Mouse (Mus musculus): ENCODE results near the gene Scgb1c1. TPM values are rescaled to one million over a fixed set of nuclear protein-coding genes. Genes with fewer than 3 reads are reported as not detected.

Gene Scgb1c1
- polyA plus RNA-seq, 1 experiment from 2014 or later, result not detected

DNA sequence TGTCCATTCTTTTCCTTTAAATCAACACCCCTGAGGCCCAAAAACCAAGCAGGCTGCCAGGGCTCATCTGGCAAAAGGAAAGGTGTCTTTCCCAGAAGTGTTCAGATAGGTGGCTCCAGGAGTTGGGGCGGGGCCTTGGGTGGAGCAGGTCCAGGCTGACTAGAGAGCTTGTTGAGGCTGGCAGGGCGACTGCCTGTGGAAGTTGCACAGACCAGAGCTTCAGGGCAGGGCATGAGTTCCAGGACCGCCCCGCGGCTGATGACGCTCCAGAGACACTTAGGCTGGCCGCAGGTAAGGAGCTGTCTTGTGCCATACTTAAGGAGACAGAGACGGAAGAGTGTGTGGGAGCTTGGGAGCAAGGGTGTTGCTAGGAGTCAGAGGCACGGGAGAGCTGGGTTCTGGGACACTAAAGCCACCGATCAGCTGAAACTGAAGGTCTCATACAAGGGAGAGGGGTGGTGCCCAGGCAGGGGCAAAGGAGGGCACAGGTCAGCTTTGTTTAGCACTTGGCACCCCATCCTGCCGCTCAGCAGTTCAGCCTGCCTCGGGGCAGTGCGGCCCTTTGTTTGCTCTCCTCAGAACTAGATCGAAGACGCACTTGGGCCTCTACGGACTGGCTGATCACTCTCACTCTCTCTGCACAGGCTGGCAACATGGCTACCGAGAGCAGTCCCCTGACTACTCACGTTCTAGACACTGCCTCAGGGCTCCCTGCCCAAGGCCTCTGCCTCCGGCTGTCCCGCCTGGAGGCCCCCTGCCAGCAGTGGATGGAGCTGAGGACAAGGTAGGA lies 10.2 kb upstream of the Scgb1c1 start, which contains the start of gene Urah:
TSS of gene Urah (plus strand) at position 51 of the 790 bp plus-strand sequence.
- Histone ChIP-seq H3K4me1 (ENCODE audit: control insufficient read depth, insufficient read depth, low read length) (no peaks in the 10 kb centered on the region), H3K27ac (replicated peaks; ENCODE audit: low read depth, low read length) (no peak within 1 kb of the TSS), H3K4me2 (ENCODE audit: low read depth, low read length) (no peak within 1 kb of the TSS), H3K9me3 (replicated peaks; ENCODE audit: control insufficient read depth, low read length) (no peaks in the 10 kb centered on the region), H3K36me3 (replicated peaks; ENCODE audit: control insufficient read depth, insufficient read depth, low read depth, low read length) (no peaks in the 10 kb centered on the region), H3K4me3 (ENCODE audit: low read depth, low read length) (no peak within 1 kb of the TSS), H3K9ac (replicated peaks; ENCODE audit: low read length) (no peak within 1 kb of the TSS), H3K27me3 (ENCODE audit: control insufficient read depth, insufficient read depth, low read length) (no peaks in the 10 kb centered on the region)
- WGBS, result 40% methylated on average over 20 of the region's 20 CpGs
- DNase-seq (ENCODE audit: low spot score) (peak; percentile 8), ATAC-seq (replicated peaks; ENCODE audit: insufficient number of reproducible peaks, low FRiP score, low TSS enrichment, low read depth) (no peak; the same call in 1 of the 2 replicates)

DNA sequence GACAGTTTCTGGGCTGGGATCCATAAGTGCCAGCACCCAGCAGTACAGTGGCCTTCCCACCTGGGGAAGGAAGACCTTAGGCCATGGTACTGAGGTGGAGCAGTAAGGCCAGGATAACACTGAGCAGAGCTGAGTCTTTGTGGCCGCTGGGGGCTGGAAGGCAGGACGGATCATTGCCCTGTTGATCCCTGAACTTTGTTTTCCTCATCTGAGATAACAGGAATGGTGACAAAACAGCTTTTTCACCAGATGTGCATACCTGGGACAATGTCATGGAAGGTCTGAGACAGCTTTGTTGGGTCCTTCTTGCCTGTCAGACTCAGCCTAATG lies 9.6 kb upstream of the Scgb1c1 start:
- Histone ChIP-seq H3K4me2 (ENCODE audit: low read depth, low read length) (no peak overlapping the region), H3K27ac (replicated peaks; ENCODE audit: low read depth, low read length) (no peak overlapping the region), H3K4me3 (ENCODE audit: low read depth, low read length) (no peak overlapping the region), H3K9me3 (replicated peaks; ENCODE audit: control insufficient read depth, low read length) (no peaks in the 10 kb centered on the region), H3K36me3 (replicated peaks; ENCODE audit: control insufficient read depth, insufficient read depth, low read depth, low read length) (no peaks in the 10 kb centered on the region), H3K27me3 (ENCODE audit: control insufficient read depth, insufficient read depth, low read length) (no peaks in the 10 kb centered on the region), H3K4me1 (ENCODE audit: control insufficient read depth, insufficient read depth, low read length) (no peaks in the 10 kb centered on the region), H3K9ac (replicated peaks; ENCODE audit: low read length) (no peak overlapping the region)
- 75% methylated on average over 2 of the region's 2 CpGs for WGBS
- DNase-seq (ENCODE audit: low spot score), result no peak
- no peak for ATAC-seq (replicated peaks; ENCODE audit: insufficient number of reproducible peaks, low FRiP score, low TSS enrichment, low read depth)

DNA sequence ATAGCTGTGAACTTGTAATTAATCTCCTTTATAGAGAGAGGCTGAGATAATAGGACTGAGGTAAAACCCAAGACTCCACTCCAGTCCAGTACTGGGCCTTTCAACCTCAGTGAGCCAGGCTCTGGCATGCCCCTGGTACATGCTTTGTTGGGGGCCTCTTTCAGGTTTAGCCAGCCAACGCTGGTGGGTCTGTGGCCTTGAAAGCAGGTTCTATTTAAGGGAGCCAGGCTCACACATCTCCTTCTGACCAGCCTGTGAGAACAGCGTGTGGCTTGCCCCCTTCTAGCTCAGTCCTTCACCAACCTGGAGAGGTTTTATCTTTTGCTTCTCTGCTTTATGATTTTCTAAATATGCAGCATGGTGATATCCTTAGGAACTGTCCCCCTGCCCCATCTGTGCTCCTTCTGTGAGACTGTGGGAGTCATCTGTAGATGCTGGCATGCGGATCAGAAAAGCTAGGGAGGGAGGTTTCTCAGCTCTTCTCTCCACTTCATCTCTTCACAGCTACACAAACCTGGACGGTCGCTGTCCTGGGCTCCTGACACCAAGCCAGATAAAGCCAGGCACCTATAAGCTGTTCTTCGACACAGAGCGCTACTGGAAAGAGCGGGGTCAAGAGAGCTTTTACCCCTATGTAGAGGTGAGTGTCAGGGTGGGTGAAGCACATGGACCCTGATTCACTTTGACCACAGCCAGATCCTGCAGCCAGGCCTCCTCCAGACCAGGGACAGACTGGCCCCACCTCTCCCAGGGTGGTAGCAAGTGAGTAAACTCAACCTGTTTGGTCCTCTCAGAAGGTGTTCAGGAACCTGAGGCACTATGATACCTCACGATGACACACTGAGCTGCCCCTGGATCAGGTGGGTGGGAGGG lies 8.9 kb upstream of the Scgb1c1 start:
- Histone ChIP-seq H3K27ac (replicated peaks; ENCODE audit: low read depth, low read length) (no peak overlapping the region), H3K9ac (replicated peaks; ENCODE audit: low read length) (no peak overlapping the region), H3K4me1 (ENCODE audit: control insufficient read depth, insufficient read depth, low read length) (no peaks in the 10 kb centered on the region), H3K4me2 (ENCODE audit: low read depth, low read length) (no peak overlapping the region), H3K4me3 (ENCODE audit: low read depth, low read length) (no peak overlapping the region), H3K27me3 (ENCODE audit: control insufficient read depth, insufficient read depth, low read length) (0 out of 2 replicates have a peak, but pooled peaks cover 2% of the 10 kb centered on the region), H3K9me3 (replicated peaks; ENCODE audit: control insufficient read depth, low read length) (no peaks in the 10 kb centered on the region), H3K36me3 (replicated peaks; ENCODE audit: control insufficient read depth, insufficient read depth, low read depth, low read length) (no peaks in the 10 kb centered on the region)
- ATAC-seq (replicated peaks; ENCODE audit: insufficient number of reproducible peaks, low FRiP score, low TSS enrichment, low read depth), result no peak
- 87% methylated on average over 9 of the region's 9 CpGs for WGBS
- no peak for DNase-seq (ENCODE audit: low spot score)

DNA sequence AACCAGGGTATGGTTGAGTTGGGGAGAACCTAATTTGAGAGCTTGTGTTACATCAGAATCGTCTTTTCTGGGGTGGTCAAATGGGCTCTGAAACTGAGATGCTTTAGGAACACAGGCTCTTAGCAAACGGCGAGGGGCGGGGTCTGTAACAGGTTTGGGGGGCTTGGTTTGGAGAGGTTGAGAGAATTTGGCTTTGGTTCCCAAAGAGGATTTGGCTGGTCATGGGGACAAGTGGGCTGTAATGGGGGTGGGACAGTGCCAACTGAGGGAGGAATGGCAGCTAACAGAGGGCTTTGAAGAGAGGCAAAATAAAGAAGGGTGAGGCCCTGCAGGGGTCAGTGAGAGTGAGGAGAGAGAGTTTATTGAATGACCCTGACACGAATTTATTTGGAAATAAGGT lies 5.8 kb upstream of the Scgb1c1 start:
- Histone ChIP-seq H3K27me3 (ENCODE audit: control insufficient read depth, insufficient read depth, low read length) (0 out of 2 replicates have a peak, but pooled peaks cover 2% of the 10 kb centered on the region), H3K9ac (replicated peaks; ENCODE audit: low read length) (no peak overlapping the region), H3K4me3 (ENCODE audit: low read depth, low read length) (no peak overlapping the region), H3K9me3 (replicated peaks; ENCODE audit: control insufficient read depth, low read length) (no peaks in the 10 kb centered on the region), H3K4me1 (ENCODE audit: control insufficient read depth, insufficient read depth, low read length) (no peaks in the 10 kb centered on the region), H3K27ac (replicated peaks; ENCODE audit: low read depth, low read length) (no peak overlapping the region), H3K36me3 (replicated peaks; ENCODE audit: control insufficient read depth, insufficient read depth, low read depth, low read length) (no peaks in the 10 kb centered on the region), H3K4me2 (ENCODE audit: low read depth, low read length) (no peak overlapping the region)
- DNase-seq (ENCODE audit: low spot score), result no peak
- 59% methylated on average over 5 of the region's 5 CpGs for WGBS
- no peak for ATAC-seq (replicated peaks; ENCODE audit: insufficient number of reproducible peaks, low FRiP score, low TSS enrichment, low read depth)

DNA sequence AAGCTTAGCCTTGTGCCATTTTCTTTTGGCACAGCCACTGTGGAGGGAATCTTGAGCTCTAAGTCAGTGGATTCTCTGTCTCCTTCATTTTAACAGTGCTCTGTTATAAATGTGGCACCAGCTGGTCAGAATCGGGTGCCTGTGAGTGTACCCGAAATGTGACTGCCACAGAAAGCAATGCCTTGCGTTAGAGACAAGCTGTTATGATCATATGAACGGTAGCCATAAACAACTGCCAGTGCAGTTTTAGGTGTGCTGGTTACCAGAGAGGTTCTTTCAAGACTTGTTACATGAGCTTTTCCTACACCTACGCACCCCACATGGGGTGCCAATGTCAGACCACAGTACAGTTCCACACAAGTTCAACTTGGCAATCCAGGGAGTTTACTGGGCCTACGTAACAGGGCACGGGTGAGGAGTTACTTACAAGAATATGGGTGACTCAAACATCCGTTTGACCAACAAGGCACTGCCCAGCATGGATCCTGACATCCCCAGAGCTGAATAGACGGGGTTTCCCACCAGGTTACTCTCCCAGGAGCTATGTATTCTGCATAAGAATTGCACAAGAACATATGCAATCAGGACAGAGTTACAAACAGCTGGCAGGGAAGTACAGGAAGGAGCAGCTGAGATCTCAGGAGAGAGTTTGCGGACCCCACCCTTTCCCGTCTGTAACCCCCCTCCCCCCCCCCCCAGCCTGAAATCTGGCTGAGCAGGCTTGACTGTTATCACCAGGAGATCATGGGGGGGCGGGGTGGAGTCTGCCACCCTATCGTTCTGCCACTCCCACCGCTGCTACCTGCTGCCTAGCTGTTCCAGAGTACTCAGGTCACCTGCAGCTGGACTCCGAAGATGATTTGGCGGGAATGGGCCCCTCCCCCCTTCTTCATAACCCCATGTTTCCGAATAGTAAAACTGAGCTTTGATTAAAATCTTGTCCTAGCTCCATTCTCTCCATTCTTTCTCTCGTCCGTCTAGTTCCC lies 4.3 kb upstream of the Scgb1c1 start:
- H3K27me3 ChIP-seq (ENCODE audit: control insufficient read depth, insufficient read depth, low read length), result 0 out of 2 replicates have a peak, but pooled peaks cover 2% of the 10 kb centered on the region
- 40% methylated on average over 18 of the region's 19 CpGs for WGBS
- no peak for ATAC-seq (replicated peaks; ENCODE audit: insufficient number of reproducible peaks, low FRiP score, low TSS enrichment, low read depth)

DNA sequence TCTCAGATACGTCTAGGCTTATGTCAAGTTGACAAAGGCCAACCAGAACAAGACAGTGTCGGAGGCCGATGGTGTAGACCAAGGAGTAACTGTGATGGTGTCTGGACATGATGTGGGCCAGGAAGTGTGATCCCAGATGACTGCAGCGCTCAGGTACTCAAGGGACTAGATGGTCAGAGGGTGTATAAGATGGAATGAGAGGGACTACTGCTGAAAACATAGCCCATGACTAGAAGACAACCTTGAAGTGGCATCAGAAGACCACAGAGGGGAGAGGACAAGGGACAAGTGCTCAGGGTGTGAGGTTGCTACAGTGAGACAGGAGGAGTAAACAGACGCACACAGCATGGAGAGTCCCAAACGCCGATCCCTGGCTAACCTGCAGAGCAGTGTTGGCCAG lies 1.5 kb upstream of the Scgb1c1 start:
- Histone ChIP-seq H3K27ac (replicated peaks; ENCODE audit: low read depth, low read length) (no peak overlapping the region), H3K9ac (replicated peaks; ENCODE audit: low read length) (no peak overlapping the region), H3K4me1 (ENCODE audit: control insufficient read depth, insufficient read depth, low read length) (no peaks in the 10 kb centered on the region), H3K36me3 (replicated peaks; ENCODE audit: control insufficient read depth, insufficient read depth, low read depth, low read length) (no peaks in the 10 kb centered on the region), H3K9me3 (replicated peaks; ENCODE audit: control insufficient read depth, low read length) (no peaks in the 10 kb centered on the region), H3K4me2 (ENCODE audit: low read depth, low read length) (no peak overlapping the region), H3K4me3 (ENCODE audit: low read depth, low read length) (no peak overlapping the region), H3K27me3 (ENCODE audit: control insufficient read depth, insufficient read depth, low read length) (0 out of 2 replicates have a peak, but pooled peaks cover 2% of the 10 kb centered on the region)
- no peak for DNase-seq (ENCODE audit: low spot score)
- no peak for ATAC-seq (replicated peaks; ENCODE audit: insufficient number of reproducible peaks, low FRiP score, low TSS enrichment, low read depth)
- WGBS, result 74% methylated on average over 7 of the region's 7 CpGs

More for the DNA sequence above, 4.3 kb upstream of the Scgb1c1 start:
- Histone ChIP-seq H3K4me2 (ENCODE audit: low read depth, low read length) (no peak overlapping the region), H3K27ac (replicated peaks; ENCODE audit: low read depth, low read length) (no peak overlapping the region), H3K9me3 (replicated peaks; ENCODE audit: control insufficient read depth, low read length) (no peaks in the 10 kb centered on the region), H3K4me3 (ENCODE audit: low read depth, low read length) (no peak overlapping the region), H3K36me3 (replicated peaks; ENCODE audit: control insufficient read depth, insufficient read depth, low read depth, low read length) (no peaks in the 10 kb centered on the region), H3K4me1 (ENCODE audit: control insufficient read depth, insufficient read depth, low read length) (no peaks in the 10 kb centered on the region), H3K9ac (replicated peaks; ENCODE audit: low read length) (no peak overlapping the region)
- DNase-seq (ENCODE audit: low spot score), result no peak

DNA sequence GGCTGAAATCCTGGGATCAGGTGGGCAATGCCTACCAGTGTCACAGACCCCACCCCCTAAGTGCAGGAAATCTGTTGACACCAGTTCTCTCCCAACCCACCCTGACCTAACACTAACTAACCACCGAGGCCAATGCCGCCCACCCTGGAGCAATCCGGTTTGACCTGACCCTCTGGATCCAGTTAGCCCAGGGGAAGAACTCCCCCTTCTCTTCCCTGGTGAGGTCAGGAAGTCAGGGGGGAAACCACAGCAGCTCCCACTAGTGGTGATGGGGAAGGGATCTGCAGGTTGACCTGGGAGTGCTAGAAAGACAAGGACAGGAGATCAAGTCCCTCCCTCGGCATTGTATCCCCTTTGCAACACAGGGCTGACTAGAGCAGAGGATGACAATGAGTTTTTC lies 336 bp downstream of the Scgb1c1 start:
- no peak for ATAC-seq (replicated peaks; ENCODE audit: insufficient number of reproducible peaks, low FRiP score, low TSS enrichment, low read depth)
- peak; percentile 3 for DNase-seq (ENCODE audit: low spot score)
- H3K4me2 ChIP-seq (ENCODE audit: low read depth, low read length), result no peak overlapping the region
- no peak overlapping the region for H3K4me3 ChIP-seq (ENCODE audit: low read depth, low read length)
- H3K36me3 ChIP-seq (replicated peaks; ENCODE audit: control insufficient read depth, insufficient read depth, low read depth, low read length), result no peaks in the 10 kb centered on the region
- no peaks in the 10 kb centered on the region for H3K4me1 ChIP-seq (ENCODE audit: control insufficient read depth, insufficient read depth, low read length)
- 37% methylated on average over 4 of the region's 4 CpGs for WGBS
- no peaks in the 10 kb centered on the region for H3K9me3 ChIP-seq (replicated peaks; ENCODE audit: control insufficient read depth, low read length)
- no peak overlapping the region for H3K9ac ChIP-seq (replicated peaks; ENCODE audit: low read length)
- no peak overlapping the region for H3K27ac ChIP-seq (replicated peaks; ENCODE audit: low read depth, low read length)
- 0 out of 2 replicates have a peak, but pooled peaks cover 2% of the 10 kb centered on the region for H3K27me3 ChIP-seq (ENCODE audit: control insufficient read depth, insufficient read depth, low read length)

Data from embryonic facial prominence, embryonic 11.5 days (tissue).